Mouse (Mus musculus) heart, embryonic 11.5 days (tissue): ENCODE data around the gene Gatad1. TPM values are rescaled to one million over a fixed set of nuclear protein-coding genes. Genes with fewer than 3 reads are reported as not detected.
A peak's percentile ranks its signal among the peaks of the same experiment; 100 is the strongest.
"Not testable (repeated sequence)": the region's sequence is repeated elsewhere in the genome, so short reads cannot be mapped to it uniquely, and the experiment has no call there.

ENCODE experiments used
- ATAC-seq: fragments of 200-750 bp; cut with Nextera tagmentation; replicated peaks from 2 replicates; pipeline ENCODE4 v1.8.0; 2017; ENCODE audit warnings: moderate library complexity; ENCODE audit not compliant: insufficient number of reproducible peaks, low FRiP score, low TSS enrichment
- H3K27ac ChIP-seq: fragments of 300-500 bp; sonication (generic); 2 replicates; pipeline ENCODE4 v1.5.1; 2014; ENCODE audit warnings: mild to moderate bottlenecking, low read depth, low read length
- H3K27me3 ChIP-seq: fragments of 300-500 bp; sonication (generic); 2 replicates; pipeline ENCODE4 v1.6.1; 2014; ENCODE audit warnings: mild to moderate bottlenecking, low read length, mixed read lengths; ENCODE audit not compliant: control insufficient read depth, insufficient read depth
- H3K36me3 ChIP-seq: fragments of 300-500 bp; sonication (generic); 2 replicates; pipeline ENCODE4 v1.6.1; 2014; ENCODE audit warnings: mild to moderate bottlenecking, low read length, moderate library complexity, mixed read lengths; ENCODE audit not compliant: control insufficient read depth, insufficient read depth
- H3K4me1 ChIP-seq: fragments of 300-500 bp; sonication (generic); 2 replicates; pipeline ENCODE4 v1.6.1; 2014; ENCODE audit warnings: low read length; ENCODE audit not compliant: control insufficient read depth, insufficient read depth
- H3K4me2 ChIP-seq: fragments of 300-500 bp; sonication (generic); 2 replicates; pipeline ENCODE4 v1.6.1; 2014; ENCODE audit warnings: mild to moderate bottlenecking, moderate library complexity
- H3K4me3 ChIP-seq: fragments of 300-500 bp; sonication (generic); 2 replicates; pipeline ENCODE4 v1.5.1; 2014; ENCODE audit warnings: low read depth, low read length
- H3K9ac ChIP-seq: fragments of 300-500 bp; sonication (generic); 2 replicates; pipeline ENCODE4 v1.6.1; 2014; ENCODE audit warnings: mild to moderate bottlenecking, low read depth, low read length, moderate library complexity
- H3K9me3 ChIP-seq: fragments of 300-500 bp; sonication (generic); replicated peaks from 2 replicates; pipeline ENCODE4 v1.6.1; 2016; ENCODE audit warnings: low read length; ENCODE audit not compliant: control insufficient read depth
- WGBS: fragments of 180-500 bp; shearing (Covaris S2); extraction: QIAGEN DNeasy Blood & Tissue Kit; methylation state at CpG from one replicate; pipeline ENCODE4 v1.1.7; 2014; ENCODE audit not compliant: insufficient replicate concordance; 5-methylcytosine and 5-hydroxymethylcytosine counted together
- polyA plus RNA-seq: library from polyadenylated mRNA; unstranded; fragments of >200 nt; fragmentation: Nextera tagmentation; extraction: Ambion mirVana; gene quantifications from 2 replicates; pipeline ENCODE4 v1.2.1, GENCODE M21; 2014

The Gatad1 gene
- polyA plus RNA-seq, 1 experiment from 2014 or later, result 57.9 TPM

DNA sequence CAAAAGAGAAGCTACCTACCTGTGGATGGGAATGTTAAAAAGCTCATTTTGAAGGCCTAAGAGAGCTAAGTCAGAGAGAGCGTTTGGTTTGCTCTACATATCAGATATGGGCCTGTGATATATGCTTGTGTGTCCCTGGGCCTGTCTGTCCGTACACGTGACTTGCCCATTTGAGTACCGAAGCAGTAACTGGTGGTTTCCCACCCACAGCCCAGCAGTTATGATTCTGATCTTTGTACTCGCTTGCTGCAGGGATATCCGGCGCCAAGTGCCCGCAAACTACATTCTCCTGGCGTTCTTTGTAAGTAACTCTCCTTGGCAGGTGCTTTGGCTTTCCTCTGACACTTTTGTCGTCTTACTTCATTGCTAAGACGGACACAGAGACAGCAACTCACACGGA lies 9.6 kb upstream of the Gatad1 start:
- no peak overlapping the region for H3K9ac ChIP-seq
- no peaks in the 10 kb centered on the region for H3K9me3 ChIP-seq
- no peaks in the 10 kb centered on the region for H3K27me3 ChIP-seq
- no peak overlapping the region for H3K4me3 ChIP-seq
- no peak for ATAC-seq
- H3K4me2 ChIP-seq, result no peak overlapping the region
- 81% methylated on average over 12 of the region's 12 CpGs for WGBS
- no peak overlapping the region for H3K27ac ChIP-seq
- H3K36me3 ChIP-seq, result no peaks in the 10 kb centered on the region
- no peaks in the 10 kb centered on the region for H3K4me1 ChIP-seq

DNA sequence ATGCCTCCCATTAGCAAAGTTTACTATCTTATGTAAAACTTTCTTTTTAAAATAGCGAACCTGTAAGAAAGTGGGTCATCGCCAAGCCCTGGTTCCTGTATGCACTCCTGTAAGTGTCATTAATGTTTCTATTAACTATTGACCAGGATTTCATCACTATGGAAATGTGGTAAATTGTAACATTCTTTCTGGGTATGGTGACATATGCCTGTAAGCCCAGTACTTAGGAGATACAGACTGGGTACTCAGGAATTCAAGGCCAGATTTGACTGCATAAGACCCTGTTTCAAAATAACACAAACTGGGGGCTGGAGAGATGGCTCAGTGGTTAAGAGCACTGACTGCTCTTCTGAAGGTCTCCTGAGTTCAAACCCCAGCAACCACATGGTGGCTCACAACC lies 8.2 kb upstream of the Gatad1 start:
- no peak overlapping the region for H3K4me3 ChIP-seq
- H3K4me1 ChIP-seq, result no peaks in the 10 kb centered on the region
- no peak overlapping the region for H3K27ac ChIP-seq
- 84% methylated on average over 2 of the region's 2 CpGs for WGBS
- ATAC-seq, result no peak
- H3K9ac ChIP-seq, result no peak overlapping the region
- no peaks in the 10 kb centered on the region for H3K36me3 ChIP-seq
- no peaks in the 10 kb centered on the region for H3K9me3 ChIP-seq
- H3K4me2 ChIP-seq, result no peak overlapping the region
- H3K27me3 ChIP-seq, result no peaks in the 10 kb centered on the region

DNA sequence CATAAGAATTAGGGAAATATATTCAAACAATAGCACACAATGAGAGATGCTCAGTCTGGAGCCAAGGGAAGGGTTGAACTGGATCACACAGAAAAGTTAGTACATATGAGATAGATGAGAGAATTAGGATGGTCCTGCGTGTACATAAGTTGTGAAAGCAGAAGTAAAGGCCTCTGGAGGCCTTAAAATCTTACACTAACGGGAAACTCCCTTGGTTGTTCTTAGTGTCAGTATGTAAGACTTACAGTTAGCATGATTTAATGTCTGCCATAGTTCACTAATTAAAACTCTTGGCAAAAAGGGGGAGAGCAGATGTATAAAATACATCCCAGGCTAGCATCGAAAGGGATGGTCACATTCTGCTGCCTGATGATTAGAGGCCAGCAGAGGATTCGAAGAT lies 3.2 kb downstream of the Gatad1 start:
- ATAC-seq, result no peak

DNA sequence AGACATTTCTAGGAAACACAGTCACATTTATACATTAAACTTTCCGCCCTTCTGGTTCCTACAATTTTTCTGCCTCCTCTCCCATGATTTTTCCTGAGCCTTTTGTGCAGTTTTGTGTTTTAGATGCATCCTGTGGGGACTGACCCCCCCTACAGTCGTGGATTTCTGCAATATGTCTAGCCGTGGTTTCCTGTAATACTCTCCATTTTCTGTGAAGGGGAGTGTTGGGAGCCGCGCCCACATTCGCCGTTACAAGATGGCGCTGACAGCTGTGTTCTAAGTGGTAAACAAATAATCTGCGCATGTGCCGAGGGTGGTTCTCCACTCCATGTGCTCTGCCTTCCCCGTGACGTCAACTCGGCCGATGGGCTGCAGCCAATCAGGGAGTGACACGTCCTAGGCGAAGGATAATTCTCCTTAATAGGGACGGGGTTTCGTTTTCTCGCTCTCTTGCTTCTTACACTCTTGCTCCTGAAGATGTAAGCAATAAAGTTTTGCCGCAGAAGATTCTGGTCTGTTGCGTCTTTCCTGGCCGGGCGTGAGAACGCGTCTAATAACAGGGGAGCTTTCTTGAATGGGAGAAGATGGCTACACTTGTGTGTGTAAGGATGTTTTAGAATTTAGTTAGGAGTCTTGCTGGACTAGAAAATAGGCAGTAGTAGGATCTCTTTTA lies 3.9 kb downstream of the Gatad1 start:
- H3K9me3 ChIP-seq, ATAC-seq, H3K27ac ChIP-seq, H3K4me1 ChIP-seq, H3K27me3 ChIP-seq, H3K4me3 ChIP-seq, H3K9ac ChIP-seq, H3K36me3 ChIP-seq, H3K4me2 ChIP-seq: not testable (repeated sequence)
- WGBS, result 93% methylated on average over 15 of the region's 25 CpGs

More for the DNA sequence above, 3.2 kb downstream of the Gatad1 start:
- Histone ChIP-seq H3K36me3 (no peaks in the 10 kb centered on the region), H3K9me3 (no peaks in the 10 kb centered on the region), H3K27ac (no peak overlapping the region), H3K4me2 (no peak overlapping the region), H3K4me1 (no peaks in the 10 kb centered on the region), H3K4me3 (no peak overlapping the region), H3K27me3 (no peaks in the 10 kb centered on the region), H3K9ac (no peak overlapping the region)
- WGBS, result 82% methylated on average over 4 of the region's 4 CpGs

DNA sequence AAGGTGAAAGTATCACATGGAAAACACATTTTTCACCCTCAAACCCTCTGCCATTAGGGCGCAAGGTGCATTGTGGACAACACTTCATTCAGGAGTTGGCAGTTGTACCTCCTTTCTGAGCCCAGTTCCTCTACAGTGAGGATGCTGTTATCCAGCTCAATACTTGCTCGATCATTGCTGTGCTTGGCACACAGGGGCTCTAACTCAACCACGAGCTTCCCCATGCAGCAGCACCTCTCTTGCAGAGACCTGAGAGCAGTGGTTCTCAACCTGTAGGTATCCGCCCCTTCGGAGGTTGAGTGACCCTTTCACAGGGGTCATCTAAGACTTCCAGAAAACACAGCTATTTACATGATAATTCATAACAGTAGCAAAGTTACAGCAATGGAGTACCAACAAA lies 5.4 kb downstream of the Gatad1 start:
- Histone ChIP-seq H3K9me3 (no peaks in the 10 kb centered on the region), H3K27me3 (no peaks in the 10 kb centered on the region), H3K4me3 (no peak overlapping the region), H3K27ac (no peak overlapping the region), H3K4me2 (no peak overlapping the region), H3K9ac (no peak overlapping the region), H3K4me1 (no peaks in the 10 kb centered on the region), H3K36me3 (no peaks in the 10 kb centered on the region)
- WGBS, result 76% methylated on average over 5 of the region's 5 CpGs
- ATAC-seq, result no peak

DNA sequence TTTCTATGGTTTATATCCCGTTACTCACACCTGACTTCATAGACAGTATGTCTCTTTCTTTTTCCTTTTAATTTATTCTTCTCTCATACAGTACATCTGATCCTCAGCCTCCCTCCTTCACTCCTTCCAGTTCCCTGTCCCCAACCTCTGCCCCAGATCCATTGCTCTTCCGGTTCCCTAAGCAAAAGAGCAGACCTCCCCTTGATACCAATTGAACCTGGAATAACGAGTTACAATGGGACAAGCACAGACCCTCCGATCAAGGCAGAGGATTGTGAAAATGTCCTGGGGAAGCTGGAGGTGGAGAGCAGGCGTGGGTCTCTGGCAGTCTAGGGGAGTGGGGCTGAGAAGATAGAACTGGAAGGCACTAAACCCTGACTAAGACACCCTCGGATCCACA lies 6.1 kb downstream of the Gatad1 start, which contains the start of gene Tmbim7:
Tmbim7 (plus strand) TSS at position 301 of the 400 bp plus-strand sequence.
- H3K4me3 ChIP-seq, result no peak within 1 kb of the TSS
- WGBS, result 69% methylated on average over 6 of the region's 6 CpGs
- no peak for ATAC-seq
- H3K4me2 ChIP-seq, result no peak within 1 kb of the TSS
- no peaks in the 10 kb centered on the region for H3K4me1 ChIP-seq
- no peaks in the 10 kb centered on the region for H3K36me3 ChIP-seq
- H3K9ac ChIP-seq, result no peak within 1 kb of the TSS
- H3K27ac ChIP-seq, result no peak within 1 kb of the TSS
- H3K27me3 ChIP-seq, result no peaks in the 10 kb centered on the region
- H3K9me3 ChIP-seq, result no peaks in the 10 kb centered on the region

DNA sequence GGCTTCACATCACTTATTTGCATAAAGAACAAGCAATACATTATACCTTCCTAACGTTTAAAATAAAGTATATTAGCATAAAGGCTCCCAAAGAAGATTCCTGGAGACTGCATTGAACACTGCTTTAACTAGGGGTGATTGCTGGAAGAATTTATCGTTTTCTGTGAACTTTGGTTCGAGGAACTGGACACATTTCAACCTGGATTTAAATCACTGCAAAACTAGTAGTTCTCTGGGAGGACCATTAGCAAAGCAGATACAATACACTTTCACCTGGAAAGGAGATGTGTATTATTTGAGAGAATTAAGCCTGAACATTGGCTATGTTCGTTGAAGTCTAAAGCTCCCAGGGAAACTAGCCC lies 8.2 kb downstream of the Gatad1 start:
- H3K9ac ChIP-seq, result no peak overlapping the region
- 73% methylated on average over 4 of the region's 4 CpGs for WGBS
- no peak overlapping the region for H3K4me2 ChIP-seq
- H3K4me3 ChIP-seq, result no peak overlapping the region
- H3K27me3 ChIP-seq, result no peaks in the 10 kb centered on the region
- no peak for ATAC-seq
- no peaks in the 10 kb centered on the region for H3K9me3 ChIP-seq
- peaks cover 4% of the 10 kb centered on the region; the same call in 1 of the 2 replicates for H3K36me3 ChIP-seq
- peaks cover 3% of the 10 kb centered on the region; the same call in 1 of the 2 replicates for H3K4me1 ChIP-seq
- H3K27ac ChIP-seq, result no peak overlapping the region

DNA sequence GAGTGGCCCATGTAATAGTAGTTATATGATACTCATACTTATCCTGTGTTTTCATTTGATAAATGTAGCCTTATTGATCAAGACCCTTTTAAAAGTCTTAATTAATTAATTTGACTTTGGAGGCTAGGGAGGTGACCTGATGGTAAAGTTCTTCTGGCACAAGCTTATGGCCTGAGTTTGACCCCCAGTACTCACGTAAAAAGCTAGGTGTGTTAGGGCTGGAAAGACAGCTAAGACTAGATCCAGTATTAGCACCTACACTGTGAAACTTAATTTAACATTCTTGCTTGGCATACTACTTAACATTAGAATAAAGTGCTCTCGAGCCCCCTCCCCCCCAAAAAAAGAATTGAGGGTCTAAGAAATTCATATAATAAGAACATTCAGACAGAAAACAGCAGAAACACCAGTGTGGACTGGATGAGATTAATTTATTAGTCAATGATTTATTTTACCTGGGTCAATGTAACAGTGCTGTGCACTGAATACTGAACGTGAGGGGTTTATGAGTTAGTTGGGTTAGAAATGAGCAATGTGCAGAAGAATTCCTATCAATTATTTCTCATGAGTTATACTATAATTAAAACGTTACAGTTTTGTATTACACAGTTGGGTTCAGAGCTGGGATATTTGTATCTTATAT lies 8.7 kb downstream of the Gatad1 start:
- peak overlapping the region; percentile 99 for H3K4me3 ChIP-seq

DNA sequence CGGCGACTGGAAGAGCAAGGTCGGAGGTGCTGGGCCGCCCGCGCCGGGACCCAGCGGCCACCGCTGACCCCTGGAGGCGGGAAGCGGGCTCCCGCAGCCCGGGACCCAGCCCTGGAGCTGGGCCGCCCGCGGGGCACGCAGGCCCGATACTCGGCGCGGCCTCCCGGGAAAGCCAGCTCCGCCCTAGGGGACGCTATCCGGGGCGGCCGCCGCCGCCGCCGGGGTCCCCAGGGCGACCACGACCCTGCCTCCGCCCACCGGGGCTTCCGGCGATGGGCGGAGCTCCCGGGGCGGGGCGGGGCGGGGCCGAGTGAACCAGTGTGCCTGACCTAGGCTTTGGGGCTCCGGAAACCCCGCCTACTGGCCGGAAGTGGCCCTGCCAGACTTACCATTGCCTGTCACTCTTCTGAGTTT lies 9.3 kb downstream of the Gatad1 start:
- H3K36me3 ChIP-seq, result peaks cover 9% of the 10 kb centered on the region
- H3K4me2 ChIP-seq, result peak overlapping the region; percentile 63
- no peaks in the 10 kb centered on the region for H3K27me3 ChIP-seq
- peak; percentile 98 for ATAC-seq
- H3K9ac ChIP-seq, result peak overlapping the region; percentile 86
- H3K4me1 ChIP-seq, result peaks cover 3% of the 10 kb centered on the region; the same call in 1 of the 2 replicates
- WGBS, result 0% methylated on average over 13 of the region's 46 CpGs
- peak overlapping the region; percentile 99 for H3K4me3 ChIP-seq
- H3K27ac ChIP-seq, result peak overlapping the region; percentile 77
- H3K9me3 ChIP-seq, result no peaks in the 10 kb centered on the region

More for the DNA sequence above, 8.7 kb downstream of the Gatad1 start:
- no peaks in the 10 kb centered on the region for H3K27me3 ChIP-seq
- ATAC-seq, result no peak
- H3K4me2 ChIP-seq, result peak overlapping the region; percentile 49
- H3K9ac ChIP-seq, result no peak overlapping the region
- H3K4me1 ChIP-seq, result peaks cover 3% of the 10 kb centered on the region; the same call in 1 of the 2 replicates
- 53% methylated on average over 4 of the region's 4 CpGs for WGBS
- no peaks in the 10 kb centered on the region for H3K9me3 ChIP-seq
- no peak overlapping the region for H3K27ac ChIP-seq
- H3K36me3 ChIP-seq, result peaks cover 6% of the 10 kb centered on the region
